Mouse (Mus musculus) spleen, adult 18-20 months (tissue): ENCODE data around the gene Psrc1.

Experiments
- DNase-seq, 2 experiments: peaks; one replicate each; pipeline ENCODE4 v3.0.0; 2022; ENCODE audit warnings: mixed read lengths in 2 of 2

The Psrc1 gene

GRCm38 (mm10) chr3:108389111-108389545, 5.5 kb downstream of the Psrc1 start:
- peak; percentile 82 to 95 for DNase-seq

GRCm38 (mm10) chr3:108392299-108392698, 8.7 kb downstream of the Psrc1 start:
- no peak for DNase-seq

GRCm38 (mm10) chr3:108392793-108393192, 9.2 kb downstream of the Psrc1 start:
- DNase-seq, result no peak

- no peak for DNase-seq
Observed at GRCm38 (mm10) chr3:108398281-108398680, 14.6 kb downstream of the Psrc1 start.

- DNase-seq, result no peak
Observed at GRCm38 (mm10) chr3:108400442-108400841, 16.8 kb downstream of the Psrc1 start.

GRCm38 (mm10) chr3:108401692-108402527, 18.3 kb downstream of the Psrc1 start:
- peak; percentile 83 for DNase-seq

- no peak for DNase-seq
Observed at GRCm38 (mm10) chr3:108402528-108402920, 18.9 kb downstream of the Psrc1 start.

- DNase-seq, result no peak
Observed at GRCm38 (mm10) chr3:108405536-108406305, 22.1 kb downstream of the Psrc1 start.

GRCm38 (mm10) chr3:108406306-108406885, 22.8 kb downstream of the Psrc1 start:
- no peak for DNase-seq

GRCm38 (mm10) chr3:108408517-108409008, 24.9 kb downstream of the Psrc1 start:
- no peak for DNase-seq

GRCm38 (mm10) chr3:108409656-108410358, 26.2 kb downstream of the Psrc1 start:
- no peak for DNase-seq

- no peak for DNase-seq
Observed at GRCm38 (mm10) chr3:108410359-108410714, 26.7 kb downstream of the Psrc1 start.

- no peak for DNase-seq
Observed at GRCm38 (mm10) chr3:108411026-108411753, 27.6 kb downstream of the Psrc1 start.

GRCm38 (mm10) chr3:108411754-108412121, 28.1 kb downstream of the Psrc1 start:
- no peak for DNase-seq

GRCm38 (mm10) chr3:108413634-108414360, 30.2 kb downstream of the Psrc1 start:
- DNase-seq, result no peak

- peak in 1 of 2 experiments; percentile 36 for DNase-seq
Observed at GRCm38 (mm10) chr3:108414857-108415830, 31.5 kb downstream of the Psrc1 start, which contains the start of gene Celsr2. Gene Celsr2, minus strand, starts transcription at chr3:108415552.

GRCm38 (mm10) chr3:108415831-108416223, 32.2 kb downstream of the Psrc1 start:
- DNase-seq, result peak; percentile 56 to 72

GRCm38 (mm10) chr3:108423006-108423405, 39.4 kb downstream of the Psrc1 start:
- DNase-seq, result no peak

GRCm38 (mm10) chr3:108423844-108424801, 40.5 kb downstream of the Psrc1 start:
- DNase-seq, result peak in 1 of 2 experiments; percentile 45
